Mouse (Mus musculus) bone marrow, adult 2 months (tissue): ENCODE results near the gene Cttn.

ENCODE experiments used
- CTCF ChIP-seq: fragments of 200-500 bp; IDR thresholded peaks from 2 replicates; pipeline ENCODE4 v1.5.1; 2011; ENCODE audit warnings: low read length, control low read depth; ENCODE audit not compliant: control insufficient read depth, insufficient read depth
- POLR2A ChIP-seq: fragments of 200-500 bp; IDR thresholded peaks from 2 replicates; pipeline ENCODE4 v1.6.1; 2011; ENCODE audit warnings: low read depth, mild to moderate bottlenecking, control low read depth, low read length, borderline replicate concordance; ENCODE audit not compliant: control insufficient read depth

DNA sequence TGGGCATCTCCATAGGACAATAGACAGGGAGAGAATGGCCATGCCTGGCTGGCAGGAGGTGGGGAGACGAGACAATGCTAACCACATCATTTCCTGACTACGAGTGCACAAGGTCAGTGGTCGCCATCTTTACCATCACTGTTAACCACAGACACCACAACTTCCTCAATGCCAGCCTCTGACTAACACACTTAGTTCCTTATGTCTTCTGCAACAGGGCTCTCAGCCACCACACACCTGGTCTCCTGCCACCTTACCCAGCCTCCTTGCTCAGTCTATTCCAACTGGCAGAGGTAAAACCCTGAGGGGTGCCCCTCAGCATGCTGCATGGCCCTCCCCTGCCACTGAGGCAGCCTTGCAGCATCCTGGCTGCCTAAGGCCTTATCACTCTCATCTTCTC, 23.7 kb downstream of the Cttn start:
- TF ChIP-seq POLR2A, result no peak
- TF ChIP-seq CTCF, result no peak
